20 mouse cellular contexts compared by ENCODE assay signal in the genomic region with DNA sequence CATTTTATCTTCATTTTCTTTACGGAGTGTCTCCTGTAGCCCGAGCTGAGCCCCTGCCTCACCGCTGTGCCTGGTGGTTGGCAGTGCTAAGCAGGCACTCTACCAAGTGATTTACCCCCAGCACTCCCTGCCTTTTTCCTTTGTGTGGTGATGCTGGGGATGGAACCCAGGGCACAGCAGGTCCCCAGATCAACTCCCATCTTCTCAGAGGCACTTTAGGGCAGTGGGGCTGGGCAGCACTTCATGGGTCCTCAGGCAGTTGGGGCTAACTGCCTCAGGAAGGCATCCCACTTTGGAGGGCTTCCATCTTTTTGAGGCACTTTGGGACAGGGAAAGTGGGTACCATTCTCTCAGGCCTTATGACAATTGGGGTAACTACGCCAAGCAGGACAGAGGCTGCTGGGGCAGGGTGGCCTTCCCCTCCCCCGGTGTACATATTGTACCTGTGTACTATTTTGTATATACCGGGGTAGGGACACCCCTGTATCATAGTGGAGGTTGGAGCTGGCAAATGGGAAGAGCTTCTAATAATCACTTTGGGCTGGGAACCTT. TPM values are rescaled to one million over a fixed set of nuclear protein-coding genes. Genes with fewer than 3 reads are reported as not detected.
A peak's percentile ranks its signal among the peaks of the same experiment; 100 is the strongest.
DNase-seq lines count a peak whose midpoint lies in the region; ATAC-seq lines count a peak whose summit lies in the region.
"Had no signal": no experiment of that assay in that cellular context is flagged by ENCODE, and none has a peak within 500 bp of the region (broad histone marks: within the 10 kb centered on the region; RNA-seq: fewer than 3 reads in every experiment).

No protein-coding gene starts in this region.

- no peak for ATAC-seq in limb, embryonic 13.5 days (ENCODE audit: low FRiP score, low read depth)
- ATAC-seq: CD4-positive, CD25-positive, alpha-beta regulatory T cell, adult 4 months; forebrain, embryonic 16.5 days; intestine, embryonic 15.5 days had no signal

- H3K4me3 ChIP-seq in limb, embryonic 13.5 days: no peak overlapping the region
- no peak overlapping the region for H3K4me3 ChIP-seq in limb, embryonic 10.5 days
- H3K4me3 ChIP-seq: embryonic facial prominence, embryonic 15.5 days; forebrain, embryonic 12.5 days; heart, embryonic 12.5 days; heart, embryonic 15.5 days; hindbrain, embryonic 10.5 days; hindbrain, embryonic 13.5 days; intestine, embryonic 15.5 days had no signal

- WGBS in limb, embryonic 13.5 days: 85% methylated on average over 6 of the region's 6 CpGs
- 91% methylated on average over 6 of the region's 6 CpGs for WGBS in limb, embryonic 10.5 days

- no peaks in the 10 kb centered on the region for H3K27me3 ChIP-seq in limb, embryonic 13.5 days
- no peaks in the 10 kb centered on the region for H3K27me3 ChIP-seq in limb, embryonic 10.5 days (ENCODE audit: low read depth, poor library complexity, severe bottlenecking)
- H3K27me3 ChIP-seq: embryonic facial prominence, embryonic 15.5 days; intestine, embryonic 15.5 days had no signal

- H3K9ac ChIP-seq in limb, embryonic 13.5 days: no peak overlapping the region
- H3K9ac ChIP-seq: embryonic facial prominence, embryonic 15.5 days; forebrain, embryonic 12.5 days; heart, embryonic 12.5 days; heart, embryonic 15.5 days; hindbrain, embryonic 13.5 days; intestine, embryonic 15.5 days had no signal

- DNase-seq in cerebellum, postnatal 25 days: peak; percentile 39 to 45
- no peak for DNase-seq in cerebellum, adult 11 months
- peak; percentile 89 for DNase-seq in heart, adult 11 months
- no peak for DNase-seq in heart, adult 8-10 months (ENCODE audit: low spot score)
- no peak for DNase-seq in limb, embryonic 10.5 days (ENCODE audit: low spot score)
- no peak for DNase-seq in urinary bladder, postnatal 36 days (ENCODE audit: low spot score in 2 of 2)
- DNase-seq: gastrocnemius, postnatal 36 days; kidney, adult 11 months had no signal

- no peaks in the 10 kb centered on the region for H3K9me3 ChIP-seq in limb, embryonic 13.5 days
- no peaks in the 10 kb centered on the region for H3K9me3 ChIP-seq in limb, embryonic 10.5 days (replicated peaks)
- H3K9me3 ChIP-seq: embryonic facial prominence, embryonic 15.5 days; forebrain, embryonic 12.5 days; heart, embryonic 12.5 days; heart, embryonic 15.5 days; hindbrain, embryonic 10.5 days; hindbrain, embryonic 13.5 days; intestine, embryonic 15.5 days had no signal

- no peak overlapping the region for H3K4me2 ChIP-seq in limb, embryonic 13.5 days (replicated peaks)
- H3K4me2 ChIP-seq: embryonic facial prominence, embryonic 15.5 days; forebrain, embryonic 12.5 days; heart, embryonic 12.5 days; heart, embryonic 15.5 days; hindbrain, embryonic 13.5 days; intestine, embryonic 15.5 days had no signal

- 0 out of 2 replicates have a peak overlapping the region, but pooled peaks have one; percentile 15 for H3K27ac ChIP-seq in limb, embryonic 13.5 days
- no peak overlapping the region for H3K27ac ChIP-seq in limb, embryonic 10.5 days
- H3K27ac ChIP-seq: embryonic facial prominence, embryonic 15.5 days; forebrain, embryonic 12.5 days; heart, embryonic 15.5 days; hindbrain, embryonic 10.5 days; hindbrain, embryonic 13.5 days; intestine, embryonic 15.5 days had no signal

- H3K36me3 ChIP-seq in limb, embryonic 13.5 days: peaks cover 84% of the 10 kb centered on the region
- peaks cover 88% of the 10 kb centered on the region for H3K36me3 ChIP-seq in limb, embryonic 10.5 days

- peaks cover 48% of the 10 kb centered on the region for H3K4me1 ChIP-seq in limb, embryonic 13.5 days
- peaks cover 59% of the 10 kb centered on the region for H3K4me1 ChIP-seq in limb, embryonic 10.5 days

RNA-seq across cellular contexts. Expression of a gene that starts 19.4 kb away (rescaled TPM):
- total RNA-seq in heart, adult 8-10 months (2022): 100 to 1,000 TPM; 221 to 257 (median 231) TPM
- polyA plus RNA-seq in limb, embryonic 13.5 days (2015; fragmentation: Nextera tagmentation; extraction: Ambion mirVana): 451 and 463 TPM in 2 replicates
- 440 and 446 TPM in 2 replicates for polyA plus RNA-seq in limb, embryonic 10.5 days (2016; fragmentation: Nextera tagmentation; extraction: Ambion mirVana)

RNA-seq across cellular contexts. Expression of a gene that starts 20.1 kb away (rescaled TPM):
- 10 to 100 TPM; 75.1 to 88.9 (median 80.2) TPM for total RNA-seq in heart, adult 8-10 months (2022)
- 27.1 and 28.2 TPM in 2 replicates for polyA plus RNA-seq in limb, embryonic 13.5 days (2015; fragmentation: Nextera tagmentation; extraction: Ambion mirVana)
- polyA plus RNA-seq in limb, embryonic 10.5 days (2016; fragmentation: Nextera tagmentation; extraction: Ambion mirVana): 20.4 and 25.0 TPM in 2 replicates

RNA-seq across cellular contexts. Expression of a gene that starts 44.8 kb away (rescaled TPM):
- total RNA-seq in heart, adult 8-10 months (2022): 10 to 100 TPM; 25.8 to 34.9 (median 28.0) TPM
- 49.8 and 54.9 TPM in 2 replicates for polyA plus RNA-seq in limb, embryonic 13.5 days (2015; fragmentation: Nextera tagmentation; extraction: Ambion mirVana)
- polyA plus RNA-seq in limb, embryonic 10.5 days (2016; fragmentation: Nextera tagmentation; extraction: Ambion mirVana): 61.3 and 74.8 TPM in 2 replicates

RNA-seq across cellular contexts. Expression of a gene that starts 45.8 kb away (rescaled TPM):
- total RNA-seq in heart, adult 8-10 months (2022): 1 to 10 TPM; 3.5 to 7.5 (median 4.6) TPM
- 32.4 and 32.5 TPM in 2 replicates for polyA plus RNA-seq in limb, embryonic 13.5 days (2015; fragmentation: Nextera tagmentation; extraction: Ambion mirVana)
- 27.1 and 33.6 TPM in 2 replicates for polyA plus RNA-seq in limb, embryonic 10.5 days (2016; fragmentation: Nextera tagmentation; extraction: Ambion mirVana)
- total RNA-seq: common myeloid progenitor, adult 5-6 weeks; granulocyte monocyte progenitor cell, adult 5-6 weeks had no signal
- polyA plus RNA-seq: CD4-positive, CD25-positive, alpha-beta regulatory T cell, adult 4 months had no signal

RNA-seq across cellular contexts. Expression of a gene that starts 47.4 kb away (rescaled TPM):
- 10 to 100 TPM; 22.9 to 24.5 (median 23.3) TPM for total RNA-seq in heart, adult 8-10 months (2022)
- polyA plus RNA-seq in limb, embryonic 13.5 days (2015; fragmentation: Nextera tagmentation; extraction: Ambion mirVana): 69.7 and 75.1 TPM in 2 replicates
- 69.6 and 74.0 TPM in 2 replicates for polyA plus RNA-seq in limb, embryonic 10.5 days (2016; fragmentation: Nextera tagmentation; extraction: Ambion mirVana)

Comparison
In these comparisons a context has a peak if more than half of its experiments do, and no peak if none do; other contexts are left out.
1. DNase-seq: peak in cerebellum, postnatal 25 days (2 of 2) and heart, adult 11 months (single experiment); none in cerebellum, adult 11 months (single experiment), heart, adult 8-10 months (single experiment), limb, embryonic 10.5 days (single experiment) and urinary bladder, postnatal 36 days (0 of 2).